Mouse (Mus musculus): ENCODE results near the gene Hist1h2ab.
"Not testable (repeated sequence)": the region's sequence is repeated elsewhere in the genome, so short reads cannot be mapped to it uniquely, and the experiment has no call there.

DNA sequence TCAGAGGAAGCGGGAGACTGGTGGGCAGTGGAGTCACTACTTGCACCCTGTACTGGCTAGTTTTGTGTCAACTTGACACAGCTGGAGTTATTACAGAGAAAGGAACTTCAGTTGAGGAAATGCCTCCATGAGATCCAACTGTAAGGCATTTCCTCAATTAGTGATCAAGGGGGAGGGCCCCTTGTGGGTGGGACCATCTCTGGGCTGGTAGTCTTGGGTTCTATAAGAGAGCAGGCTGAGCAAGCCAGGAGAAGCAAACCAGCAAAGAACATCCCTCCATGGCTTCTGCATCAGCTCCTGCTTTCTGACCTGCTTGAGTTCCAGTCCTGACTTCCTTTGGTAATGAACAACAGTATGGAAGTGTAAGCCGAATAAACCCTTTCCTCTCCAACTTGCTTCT, 48.1 kb upstream of the Hist1h2ab start:
- not testable (repeated sequence) for TF ChIP-seq CTCF (IDR thresholded peaks at IDR 0.05 in 2 of 3, conservative IDR thresholded peaks at IDR 0.05 in 1 of 3; ENCODE audit: control insufficient read depth in 1 of 3, insufficient read depth in 1 of 3, low read depth in 2 of 3, low read length in 3 of 3, poor library complexity in 1 of 3, severe bottlenecking in 1 of 3); POLR2A (IDR thresholded peaks at IDR 0.05; ENCODE audit: control insufficient read depth in 1 of 2, insufficient read depth in 1 of 2, low read depth in 1 of 2, low read length in 2 of 2, poor library complexity in 1 of 2); EP300 (IDR thresholded peaks at IDR 0.05; ENCODE audit: low read depth in 1 of 2, low read length in 2 of 2); SMC3 (IDR thresholded peaks at IDR 0.05; ENCODE audit: low read depth, low read length); ZC3H11A (IDR thresholded peaks at IDR 0.05; ENCODE audit: low read depth, low read length); GABPA (IDR thresholded peaks at IDR 0.05; ENCODE audit: low read depth, low read length); MAX (IDR thresholded peaks at IDR 0.05; ENCODE audit: low read length); HCFC1 (IDR thresholded peaks at IDR 0.05; ENCODE audit: low read depth, low read length); MAFK (IDR thresholded peaks at IDR 0.05; ENCODE audit: borderline replicate concordance, low read depth, low read length); ZNF384 (IDR thresholded peaks at IDR 0.05; ENCODE audit: low read depth, low read length); RCOR1 (IDR thresholded peaks at IDR 0.05; ENCODE audit: low read depth, low read length); ELF1 (IDR thresholded peaks at IDR 0.05; ENCODE audit: low read depth, low read length)

Data from MEL (cell line).